Mouse (Mus musculus): ENCODE measurements at regions not wholly inside any gene's neighbourhood (a gene's known extent, or its start where the extent isn't known, plus 50 kb on each side); places are given as distances from the start of the nearest gene placed in this dataset.

GRCm38 (mm10) chr3:52498506-52499228 lies 230.5 kb downstream of the Foxo1 start:
- H3K4me3 ChIP-seq: no peak overlapping the region
- H3K4me1 ChIP-seq (replicated peaks): no peaks in the 10 kb centered on the region
- H3K9me3 ChIP-seq: no peaks in the 10 kb centered on the region
- H3K9ac ChIP-seq: no peak overlapping the region
- H3K27ac ChIP-seq: no peak overlapping the region
- ATAC-seq (ENCODE audit: low FRiP score): no peak
- H3K36me3 ChIP-seq: no peaks in the 10 kb centered on the region
- no peak overlapping the region for H3K4me2 ChIP-seq
- WGBS: 77% methylated on average over 15 of the region's 15 CpGs
- H3K27me3 ChIP-seq: no peaks in the 10 kb centered on the region

DNA sequence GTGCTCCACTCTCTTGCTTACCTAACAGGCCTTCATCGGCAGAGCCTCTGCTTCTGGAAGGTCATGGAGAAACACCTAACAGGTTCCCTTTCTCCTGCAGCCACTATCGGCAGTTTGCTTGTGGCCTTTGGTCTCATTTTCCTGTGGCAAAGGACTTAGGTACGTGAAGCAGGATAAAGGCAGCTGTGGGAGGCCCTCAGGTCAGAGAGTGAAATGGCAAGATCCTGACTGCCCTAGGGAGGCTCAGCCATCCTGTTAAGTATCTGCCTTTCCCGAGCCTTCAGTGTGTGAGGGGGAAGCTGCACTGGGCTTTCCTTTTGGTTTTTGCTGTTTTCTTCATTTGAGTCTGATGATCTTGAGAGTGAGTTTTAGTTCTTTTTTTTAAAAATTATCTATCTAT lies 228.8 kb downstream of the Foxo1 start:
- 79% methylated on average over 4 of the region's 4 CpGs for WGBS
- H3K4me2 ChIP-seq: no peak overlapping the region
- H3K9me3 ChIP-seq: no peaks in the 10 kb centered on the region
- no peaks in the 10 kb centered on the region for H3K4me1 ChIP-seq (replicated peaks)
- H3K27me3 ChIP-seq: no peaks in the 10 kb centered on the region
- H3K27ac ChIP-seq: no peak overlapping the region
- no peak overlapping the region for H3K9ac ChIP-seq
- H3K4me3 ChIP-seq: no peak overlapping the region
- no peak for ATAC-seq (ENCODE audit: low FRiP score)
- H3K36me3 ChIP-seq: no peaks in the 10 kb centered on the region

- H3K27ac ChIP-seq: no peak overlapping the region
- H3K27me3 ChIP-seq: no peaks in the 10 kb centered on the region
- H3K4me2 ChIP-seq: no peak overlapping the region
- H3K9me3 ChIP-seq: no peaks in the 10 kb centered on the region
- no peak overlapping the region for H3K9ac ChIP-seq
- H3K36me3 ChIP-seq: no peaks in the 10 kb centered on the region
- H3K4me1 ChIP-seq (replicated peaks): no peaks in the 10 kb centered on the region
- no peak for ATAC-seq (ENCODE audit: low FRiP score)
- H3K4me3 ChIP-seq: no peak overlapping the region
These were observed 227.3 kb downstream of the Foxo1 start for GRCm38 (mm10) chr3:52495401-52495800.

DNA sequence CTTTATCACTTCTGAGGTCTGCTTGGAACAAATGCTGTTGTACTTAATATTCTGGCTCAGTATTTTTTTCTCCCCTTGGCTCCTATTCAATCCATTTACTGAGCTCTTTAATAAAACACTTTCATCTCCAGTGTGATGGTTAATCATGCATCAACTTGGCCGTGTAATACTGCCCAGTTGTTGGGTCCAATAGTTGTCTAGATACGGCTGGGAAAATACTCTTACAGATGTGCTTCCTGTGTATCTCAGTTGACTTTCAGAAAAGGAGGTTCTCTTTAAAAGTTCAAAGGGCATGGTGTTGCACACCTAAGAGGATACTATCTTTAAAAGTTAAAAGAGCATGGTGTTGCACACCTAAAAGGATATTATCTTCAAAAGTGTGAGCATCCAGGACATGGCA lies 226.8 kb downstream of the Foxo1 start:
- Histone ChIP-seq H3K9ac (no peak overlapping the region), H3K27ac (no peak overlapping the region), H3K4me2 (no peak overlapping the region), H3K4me3 (no peak overlapping the region), H3K27me3 (no peaks in the 10 kb centered on the region), H3K9me3 (no peaks in the 10 kb centered on the region), H3K36me3 (no peaks in the 10 kb centered on the region), H3K4me1 (replicated peaks) (no peaks in the 10 kb centered on the region)
- 61% methylated on average over 2 of the region's 2 CpGs for WGBS
- no peak for ATAC-seq (ENCODE audit: low FRiP score)

GRCm38 (mm10) chr3:52479186-52479585 lies 211.1 kb downstream of the Foxo1 start:
- Histone ChIP-seq H3K4me1 (replicated peaks) (no peaks in the 10 kb centered on the region), H3K9me3 (no peaks in the 10 kb centered on the region), H3K27me3 (no peaks in the 10 kb centered on the region), H3K4me2 (no peak overlapping the region), H3K27ac (no peak overlapping the region), H3K36me3 (no peaks in the 10 kb centered on the region), H3K9ac (no peak overlapping the region), H3K4me3 (no peak overlapping the region)
- 81% methylated on average over 5 of the region's 5 CpGs for WGBS
- ATAC-seq (ENCODE audit: low FRiP score): no peak

DNA sequence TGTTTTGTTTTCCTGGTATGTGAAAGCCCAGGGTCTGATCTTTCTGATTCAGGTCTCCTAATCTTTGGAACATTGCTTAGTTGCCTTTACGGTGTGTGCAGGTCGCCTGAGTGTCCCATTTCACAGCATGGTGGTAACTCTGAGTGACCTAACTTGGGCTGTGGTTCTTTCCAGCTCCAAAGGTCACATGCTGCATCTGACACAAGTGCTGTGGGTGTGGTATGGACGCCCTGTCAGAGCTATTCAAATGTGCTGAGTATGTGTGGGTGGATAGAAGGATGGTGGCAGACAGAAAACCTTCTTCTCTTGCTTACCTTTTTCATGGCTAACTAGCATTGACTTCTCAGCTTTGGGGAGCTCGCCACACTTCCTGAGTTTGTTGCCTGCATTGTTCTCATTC lies 201.8 kb downstream of the Foxo1 start:
- no peaks in the 10 kb centered on the region for H3K36me3 ChIP-seq
- peaks cover 13% of the 10 kb centered on the region for H3K9me3 ChIP-seq
- H3K4me2 ChIP-seq: no peak overlapping the region
- no peak overlapping the region for H3K4me3 ChIP-seq
- ATAC-seq (ENCODE audit: low FRiP score): no peak
- peaks cover 13% of the 10 kb centered on the region for H3K4me1 ChIP-seq (replicated peaks)
- WGBS: 83% methylated on average over 4 of the region's 4 CpGs
- no peak overlapping the region for H3K9ac ChIP-seq
- H3K27me3 ChIP-seq: no peaks in the 10 kb centered on the region
- no peak overlapping the region for H3K27ac ChIP-seq

DNA sequence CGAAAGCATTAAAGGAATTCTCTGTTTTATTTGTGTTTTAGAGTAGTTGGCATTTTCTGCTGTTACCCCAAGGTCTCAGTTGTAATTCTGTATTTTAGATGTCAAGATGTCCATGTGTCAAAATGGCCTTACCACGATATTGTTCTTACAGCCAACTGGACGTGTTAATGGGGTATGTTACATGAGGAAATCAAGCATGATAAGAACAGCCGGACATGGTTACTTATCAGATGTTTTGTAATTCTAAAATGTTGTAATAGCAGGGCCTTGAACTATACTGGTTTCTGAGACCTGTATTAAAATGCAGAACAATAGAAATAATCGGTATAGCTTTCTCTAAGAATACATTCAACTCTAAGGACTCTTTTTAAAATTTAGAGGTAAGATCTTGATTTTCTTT lies 201.3 kb downstream of the Foxo1 start:
- H3K9ac ChIP-seq: no peak overlapping the region
- peaks cover 13% of the 10 kb centered on the region for H3K9me3 ChIP-seq
- WGBS: 86% methylated on average over 5 of the region's 5 CpGs

GRCm38 (mm10) chr3:52468326-52468725 lies 200.2 kb downstream of the Foxo1 start:
- H3K36me3 ChIP-seq: no peaks in the 10 kb centered on the region
- no peak for ATAC-seq (ENCODE audit: low FRiP score)
- WGBS: 94% methylated on average over 8 of the region's 8 CpGs
- H3K4me1 ChIP-seq (replicated peaks): peaks cover 13% of the 10 kb centered on the region
- H3K4me2 ChIP-seq: no peak overlapping the region
- no peak overlapping the region for H3K4me3 ChIP-seq
- H3K9ac ChIP-seq: no peak overlapping the region
- peaks cover 13% of the 10 kb centered on the region for H3K9me3 ChIP-seq
- H3K27me3 ChIP-seq: no peaks in the 10 kb centered on the region
- no peak overlapping the region for H3K27ac ChIP-seq

More for the DNA sequence above, 201.3 kb downstream of the Foxo1 start:
- Histone ChIP-seq H3K4me1 (replicated peaks) (peaks cover 13% of the 10 kb centered on the region), H3K4me3 (no peak overlapping the region), H3K27me3 (no peaks in the 10 kb centered on the region), H3K4me2 (no peak overlapping the region), H3K27ac (no peak overlapping the region), H3K36me3 (no peaks in the 10 kb centered on the region)
- ATAC-seq (ENCODE audit: low FRiP score): no peak

DNA sequence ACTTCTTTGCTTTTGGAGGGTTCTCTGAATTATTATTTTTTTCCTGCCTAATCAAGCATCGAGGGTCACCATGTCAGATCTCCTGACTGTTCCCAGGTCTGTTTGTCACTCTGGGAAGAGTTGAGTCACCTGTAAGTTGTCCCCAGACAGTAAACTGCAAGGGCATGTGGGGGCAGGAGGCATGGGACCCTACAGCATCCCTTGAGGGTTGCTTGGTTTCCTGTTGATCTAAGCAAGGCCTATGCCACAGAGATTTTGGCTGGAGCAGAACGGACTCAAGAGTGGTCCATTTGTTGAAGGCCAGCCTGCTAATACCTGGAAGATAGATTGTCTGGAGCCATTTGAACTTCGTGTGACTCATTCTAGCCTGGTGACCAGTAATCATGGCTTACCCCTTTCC lies 199.7 kb downstream of the Foxo1 start:
- H3K4me3 ChIP-seq: no peak overlapping the region
- no peak for ATAC-seq (ENCODE audit: low FRiP score)
- H3K9me3 ChIP-seq: peaks cover 13% of the 10 kb centered on the region
- H3K4me2 ChIP-seq: no peak overlapping the region
- no peaks in the 10 kb centered on the region for H3K27me3 ChIP-seq
- 77% methylated on average over 3 of the region's 3 CpGs for WGBS
- H3K27ac ChIP-seq: 0 out of 2 replicates have a peak overlapping the region, but pooled peaks have one; percentile 35
- peaks cover 13% of the 10 kb centered on the region for H3K4me1 ChIP-seq (replicated peaks)
- no peak overlapping the region for H3K9ac ChIP-seq
- H3K36me3 ChIP-seq: no peaks in the 10 kb centered on the region

- 0 out of 2 replicates have a peak, but pooled peaks have one; percentile 46 for ATAC-seq (ENCODE audit: low FRiP score)
- Histone ChIP-seq H3K4me3 (no peak overlapping the region), H3K9me3 (peaks cover 10% of the 10 kb centered on the region), H3K27ac (peak overlapping the region; percentile 77), H3K36me3 (no peaks in the 10 kb centered on the region), H3K4me2 (no peak overlapping the region), H3K4me1 (replicated peaks) (peaks cover 13% of the 10 kb centered on the region), H3K9ac (no peak overlapping the region), H3K27me3 (no peaks in the 10 kb centered on the region)
- 58% methylated on average over 11 of the region's 11 CpGs for WGBS
These were observed 198.9 kb downstream of the Foxo1 start for GRCm38 (mm10) chr3:52466984-52467565.

DNA sequence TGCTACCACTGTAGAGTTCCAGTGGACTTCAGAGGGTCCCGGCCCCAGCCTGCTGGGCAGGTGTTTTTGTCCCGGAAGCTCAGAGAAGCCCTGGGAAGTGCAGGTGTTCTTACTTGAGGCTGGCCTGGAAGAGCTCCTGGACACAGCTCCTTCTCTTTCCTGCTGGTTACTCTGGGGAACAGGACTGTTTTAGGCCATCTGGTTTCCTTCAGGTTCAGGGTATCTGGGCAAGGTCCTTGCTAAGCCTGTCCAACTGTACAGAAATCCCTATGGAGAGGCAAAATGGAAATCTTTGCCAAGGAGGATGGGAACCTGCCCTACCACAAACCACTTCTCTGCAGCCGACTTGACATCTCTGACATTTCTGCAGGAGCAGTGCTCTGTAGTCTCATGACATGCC lies 198.4 kb downstream of the Foxo1 start:
- Histone ChIP-seq H3K4me3 (no peak overlapping the region), H3K4me2 (no peak overlapping the region), H3K9me3 (peaks cover 7% of the 10 kb centered on the region), H3K4me1 (replicated peaks) (peaks cover 13% of the 10 kb centered on the region), H3K27ac (peak overlapping the region; percentile 77), H3K9ac (no peak overlapping the region), H3K27me3 (no peaks in the 10 kb centered on the region), H3K36me3 (no peaks in the 10 kb centered on the region)
- WGBS: 66% methylated on average over 3 of the region's 3 CpGs
- ATAC-seq (ENCODE audit: low FRiP score): 0 out of 2 replicates have a peak, but pooled peaks have one; percentile 32

DNA sequence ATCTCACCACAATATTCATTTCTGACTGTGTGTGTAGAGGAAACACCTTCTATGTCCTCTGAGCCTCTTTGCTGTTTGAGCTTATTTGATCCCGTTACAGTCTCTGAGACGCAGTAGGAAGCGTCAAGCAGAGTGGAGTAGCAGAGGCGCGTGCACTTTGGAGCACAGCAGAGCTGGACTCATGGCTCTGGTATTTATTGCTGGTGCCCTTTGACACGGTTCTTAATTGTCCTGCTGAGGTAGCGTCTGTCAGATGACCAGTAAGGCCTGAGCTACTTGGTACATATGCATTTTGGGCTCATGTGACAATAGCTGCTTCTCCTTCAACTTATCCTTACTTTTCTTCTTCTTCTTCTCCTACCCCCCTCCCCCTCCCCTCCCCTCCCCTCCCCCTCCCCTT lies 195.8 kb downstream of the Foxo1 start:
- WGBS: 54% methylated on average over 7 of the region's 7 CpGs
- no peak for ATAC-seq (ENCODE audit: low FRiP score)

GRCm38 (mm10) chr3:52454955-52455354 lies 186.8 kb downstream of the Foxo1 start:
- 90% methylated on average over 5 of the region's 5 CpGs for WGBS
- Histone ChIP-seq H3K36me3 (no peaks in the 10 kb centered on the region), H3K4me3 (no peak overlapping the region), H3K9ac (no peak overlapping the region), H3K27ac (no peak overlapping the region), H3K4me2 (no peak overlapping the region), H3K27me3 (no peaks in the 10 kb centered on the region), H3K9me3 (no peaks in the 10 kb centered on the region), H3K4me1 (replicated peaks) (no peaks in the 10 kb centered on the region)
- no peak for ATAC-seq (ENCODE audit: low FRiP score)

More for the DNA sequence above, 195.8 kb downstream of the Foxo1 start:
- Histone ChIP-seq H3K4me1 (replicated peaks) (peaks cover 13% of the 10 kb centered on the region), H3K36me3 (no peaks in the 10 kb centered on the region), H3K4me2 (no peak overlapping the region), H3K9me3 (no peaks in the 10 kb centered on the region), H3K27me3 (no peaks in the 10 kb centered on the region), H3K4me3 (no peak overlapping the region), H3K9ac (no peak overlapping the region), H3K27ac (no peak overlapping the region)

Measured in hindbrain, embryonic 13.5 days (tissue).